Mouse (Mus musculus) heart, postnatal 25 days (tissue): ENCODE measurements around the gene Tspan10. TPM values are rescaled to one million over a fixed set of nuclear protein-coding genes. Genes with fewer than 3 reads are reported as not detected.
"Not testable (repeated sequence)": the region's sequence is repeated elsewhere in the genome, so short reads cannot be mapped to it uniquely, and the experiment has no call there.

Experiments used
- DNase-seq: peaks from one replicate; pipeline ENCODE4 v3.0.0; 2022; ENCODE audit warnings: low spot score
- intact Hi-C: fragments of 180-260 bp; cut with DNase I; formaldehyde crosslinking; loops from one replicate; pipeline ENCODE4 v1.15.1; 2025
- total RNA-seq, 2 experiments: library from RNA; stranded (reverse); gene quantifications; 2 replicates each; pipeline ENCODE4 v1.2.3; 2021

Tspan10 gene
- 1 to 10 TPM; 1.4 to 1.6 TPM for total RNA-seq

DNA sequence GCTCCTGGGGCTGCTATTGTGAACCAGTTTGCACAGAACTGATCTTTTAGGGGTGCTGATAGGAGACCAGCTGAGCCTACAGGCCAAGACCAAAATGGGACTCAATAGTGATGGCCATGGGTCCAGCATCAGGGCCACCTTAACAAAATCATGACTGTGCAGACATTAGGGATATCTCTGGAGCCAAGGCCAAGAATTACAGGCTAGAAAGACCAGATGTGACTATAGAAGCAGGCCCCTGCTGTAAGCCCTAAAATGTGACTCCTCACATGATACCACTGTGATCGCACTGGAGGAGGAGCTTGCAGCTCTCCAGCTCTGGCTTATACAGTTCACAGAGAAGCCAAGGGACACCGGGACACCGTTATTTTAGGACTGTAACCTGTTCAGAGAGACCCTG, at the start of gene Tspan10:
Tspan10 (plus strand) TSS at position 301 of the 400 bp plus-strand sequence.
- no peak for DNase-seq
- intact Hi-C loops, result no loop called here

DNA sequence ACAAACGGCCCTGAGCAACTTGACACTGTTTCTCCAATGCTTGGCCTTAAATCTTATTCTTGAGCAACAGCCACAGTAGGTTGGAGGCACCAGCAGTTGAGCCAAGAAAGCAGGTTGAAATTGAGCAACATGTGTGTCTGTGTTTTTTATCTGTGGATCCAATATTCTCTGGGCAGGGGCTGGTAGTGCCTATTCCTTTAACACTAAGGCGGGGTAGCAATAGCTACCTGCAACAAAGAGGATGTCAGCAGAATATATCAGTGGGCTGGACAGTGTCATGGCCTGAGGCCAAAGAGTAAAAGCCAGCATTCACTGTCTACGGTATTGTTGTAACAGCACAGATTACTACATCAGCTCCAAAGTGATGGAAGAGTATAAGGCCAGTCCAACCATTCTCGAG, 46.8 kb upstream of the Tspan10 start:
- DNase-seq, result no peak
- intact Hi-C loops, result no loop called here

- intact Hi-C loops, result no loop called here
- DNase-seq, result no peak
Measured at GRCm38 (mm10) chr11:120397602-120398001, 44.8 kb upstream of the Tspan10 start.

DNA sequence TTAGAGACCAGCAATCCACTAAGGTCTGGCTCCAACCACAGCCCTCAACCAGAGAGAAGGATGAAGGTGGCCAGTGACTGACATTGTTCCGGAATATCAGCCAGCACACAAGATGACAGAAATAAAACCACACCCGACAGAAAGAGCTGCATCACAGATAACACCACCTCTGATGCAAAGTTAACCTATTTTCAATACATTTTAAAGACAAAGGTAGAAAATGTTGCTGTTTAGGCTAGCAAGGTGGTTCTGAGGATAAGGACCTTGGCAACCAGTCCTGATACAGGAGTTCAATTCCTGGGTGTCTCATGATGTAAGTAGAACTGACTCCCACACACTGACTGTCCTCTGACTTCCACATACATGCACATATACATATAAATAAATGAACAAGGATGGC, 43.1 kb upstream of the Tspan10 start:
- intact Hi-C loops, result no loop called here
- no peak for DNase-seq

DNA sequence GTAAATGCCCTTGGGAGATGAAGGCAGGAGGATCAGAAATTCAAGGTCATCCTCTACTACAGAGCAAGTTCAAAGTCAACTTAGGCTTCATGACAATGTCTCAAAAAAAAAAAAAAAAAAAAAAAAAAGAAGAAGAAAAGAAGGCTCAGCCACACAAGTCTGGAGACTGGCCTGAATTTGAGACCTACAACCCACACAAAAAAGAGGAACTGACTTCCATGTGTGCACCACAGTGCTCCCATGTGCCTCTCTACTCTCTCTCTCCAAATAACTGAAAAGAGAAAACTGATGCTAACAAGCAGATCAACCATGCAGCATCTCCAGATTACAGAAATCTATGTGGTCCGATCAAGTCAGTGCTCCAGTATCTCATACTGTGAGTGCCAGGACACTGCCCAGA, 37.6 kb upstream of the Tspan10 start:
- intact Hi-C loops, result no loop called here
- DNase-seq, result no peak

DNA sequence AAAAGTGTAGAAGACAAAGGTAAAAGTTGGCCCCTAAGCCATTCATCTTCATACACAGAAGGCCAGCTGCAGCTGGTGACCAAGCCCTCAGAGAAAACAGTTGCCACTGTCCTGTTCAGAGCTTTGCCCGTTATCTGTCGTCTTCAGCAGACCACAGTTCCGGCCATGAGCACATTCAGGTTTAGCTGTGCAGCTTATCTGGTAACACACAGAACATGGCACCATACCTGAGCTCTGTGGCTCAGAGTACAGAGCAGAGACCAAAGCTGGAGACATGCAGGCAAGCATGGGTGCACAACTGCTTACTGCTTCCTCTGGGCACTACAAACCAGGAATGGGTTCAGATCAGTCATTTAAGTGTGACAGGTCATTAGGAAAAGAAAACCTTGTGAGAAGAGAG, 36.6 kb upstream of the Tspan10 start:
- intact Hi-C loops, result no loop called here
- DNase-seq, result no peak

DNA sequence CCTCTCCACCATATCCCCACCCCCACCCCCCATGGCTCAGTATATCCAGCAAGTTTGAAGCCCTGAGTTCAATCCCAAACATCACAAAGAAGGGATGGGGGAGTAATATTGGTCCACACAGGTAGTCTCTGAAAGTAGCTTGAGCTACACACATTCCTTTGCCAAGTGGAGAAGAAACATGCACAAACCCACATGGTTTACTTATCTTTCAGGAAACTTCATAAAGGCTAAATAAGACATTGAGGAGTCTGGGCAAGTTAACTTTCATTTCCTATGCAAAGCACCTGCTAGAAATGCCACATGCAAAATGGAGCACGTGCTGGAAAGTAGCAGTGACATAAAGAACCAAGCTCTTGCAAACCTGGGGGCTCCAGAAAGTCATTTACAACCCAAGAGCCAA, 36.0 kb upstream of the Tspan10 start:
- DNase-seq, result no peak
- intact Hi-C loops, result no loop called here

GRCm38 (mm10) chr11:120413621-120414020, 28.8 kb upstream of the Tspan10 start:
- intact Hi-C loops, DNase-seq: not testable (repeated sequence)

DNA sequence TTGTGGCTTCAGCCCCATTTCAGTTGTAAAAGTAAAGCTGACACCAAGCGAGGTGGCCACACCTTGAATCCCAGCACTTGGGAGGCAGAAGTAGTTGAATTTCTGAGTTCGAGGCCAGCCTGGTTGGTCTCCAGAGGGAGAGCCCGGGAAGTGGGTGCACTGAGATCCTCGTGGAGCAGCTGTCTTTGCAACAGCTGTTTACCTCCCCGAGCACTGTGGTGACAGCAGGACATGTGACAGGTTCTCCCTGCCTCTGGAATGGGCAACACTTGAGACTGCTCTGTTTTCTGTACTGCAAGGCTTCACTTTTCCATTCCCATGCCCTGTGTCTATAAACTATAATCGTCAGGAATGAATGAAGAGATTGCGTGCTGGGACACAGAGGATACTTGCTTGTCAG, 24.6 kb upstream of the Tspan10 start:
- intact Hi-C loops, result no loop called here
- DNase-seq, result no peak

GRCm38 (mm10) chr11:120418592-120418991, 23.9 kb upstream of the Tspan10 start:
- no peak for DNase-seq
- intact Hi-C loops, result no loop called here

GRCm38 (mm10) chr11:120422651-120423568, 19.5 kb upstream of the Tspan10 start:
- DNase-seq, result no peak

DNA sequence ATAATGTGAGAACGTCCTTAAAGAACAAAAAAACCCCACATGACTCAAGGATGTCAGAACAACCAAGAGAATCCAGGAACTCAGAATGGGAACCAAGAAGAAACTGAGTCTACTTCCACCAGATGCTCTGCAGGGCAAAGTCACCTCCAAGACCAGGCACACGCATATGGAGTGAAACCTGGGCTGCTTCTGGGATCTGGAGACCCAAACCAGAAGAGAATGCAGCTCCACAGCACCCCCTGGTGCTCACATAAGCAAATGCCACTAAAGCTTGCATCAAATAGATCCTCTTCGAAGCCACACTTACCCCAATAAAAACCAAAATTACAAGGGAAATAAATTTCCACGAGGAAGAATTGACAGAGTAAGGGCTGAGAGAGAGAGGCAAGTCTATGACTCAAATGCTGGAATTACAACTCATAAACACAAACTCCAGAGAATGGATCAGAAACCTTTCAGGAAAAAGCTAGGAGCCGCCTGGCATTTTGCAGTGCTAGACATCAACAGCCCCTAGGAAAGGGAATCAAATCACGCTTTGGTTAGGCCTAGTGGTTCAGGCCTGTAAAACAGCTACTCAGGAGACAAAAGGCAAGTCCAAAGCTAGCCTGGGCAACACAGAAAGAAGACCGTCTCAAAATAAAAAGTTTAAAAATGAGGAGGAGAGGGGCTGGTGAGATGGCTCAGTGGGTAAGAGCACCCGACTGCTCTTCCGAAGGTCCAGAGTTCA, 18.7 kb upstream of the Tspan10 start:
- intact Hi-C loops, result loop anchor here (5.0 kb wide), 3 partner anchors 46 to 311 kb away; partner anchors contain the start of gene Faap100
- no peak for DNase-seq

More at GRCm38 (mm10) chr11:120422651-120423568, 19.5 kb upstream of the Tspan10 start:
- intact Hi-C loops, result loop anchor here (5.0 kb wide), 3 partner anchors 46 to 311 kb away; partner anchors contain the start of gene Faap100

GRCm38 (mm10) chr11:120426727-120427126, 15.7 kb upstream of the Tspan10 start:
- no peak for DNase-seq
- intact Hi-C loops, result no loop called here

DNA sequence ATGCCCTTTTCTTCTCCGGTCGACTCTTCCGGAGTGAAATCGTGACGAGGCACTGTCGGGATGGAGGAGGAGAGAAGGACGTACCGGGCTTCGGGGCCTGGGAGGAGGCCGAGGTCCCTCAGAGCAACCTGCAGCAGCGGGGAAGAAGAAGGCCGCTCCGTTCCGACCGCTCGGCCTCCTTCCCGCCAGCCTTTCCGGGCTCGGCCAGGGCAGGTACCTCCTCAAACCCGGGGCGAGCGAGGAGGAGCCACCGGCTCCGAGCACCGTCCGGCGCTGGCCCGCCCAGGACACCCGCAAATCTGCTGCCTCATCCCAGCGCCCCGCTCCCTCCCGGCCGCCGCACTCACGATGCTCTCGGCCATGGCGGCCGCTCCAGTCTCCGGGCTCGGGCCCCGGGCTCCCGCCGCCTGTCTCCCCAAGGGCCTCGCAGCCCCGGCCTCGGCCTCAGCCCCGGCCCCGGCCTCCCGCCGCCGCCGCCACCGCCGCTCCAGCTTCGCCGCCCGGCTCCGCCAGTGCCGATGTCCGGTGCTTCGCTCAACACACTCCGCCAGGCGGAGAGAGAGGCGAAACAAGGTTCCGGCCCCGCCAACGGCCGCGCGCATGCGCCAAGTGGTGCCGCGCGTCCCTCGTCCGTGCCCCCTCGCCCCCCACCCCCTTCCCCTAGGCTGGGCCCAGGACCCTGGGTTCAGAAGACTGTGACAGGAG, 5.1 kb upstream of the Tspan10 start, which contains the start of gene Nploc4:
Nploc4 (minus strand) TSS at position 557 of the 705 bp plus-strand sequence.
- intact Hi-C loops, result no loop called here
- DNase-seq, result peak; percentile 69

- intact Hi-C loops, result no loop called here
- DNase-seq, result no peak
Measured at GRCm38 (mm10) chr11:120437857-120438385, 4.5 kb upstream of the Tspan10 start.

GRCm38 (mm10) chr11:120442765-120443280, 379 bp downstream of the Tspan10 start:
- intact Hi-C loops, result no loop called here
- DNase-seq, result no peak

GRCm38 (mm10) chr11:120444106-120444505, 1.7 kb downstream of the Tspan10 start:
- intact Hi-C loops, result no loop called here
- DNase-seq, result no peak

DNA sequence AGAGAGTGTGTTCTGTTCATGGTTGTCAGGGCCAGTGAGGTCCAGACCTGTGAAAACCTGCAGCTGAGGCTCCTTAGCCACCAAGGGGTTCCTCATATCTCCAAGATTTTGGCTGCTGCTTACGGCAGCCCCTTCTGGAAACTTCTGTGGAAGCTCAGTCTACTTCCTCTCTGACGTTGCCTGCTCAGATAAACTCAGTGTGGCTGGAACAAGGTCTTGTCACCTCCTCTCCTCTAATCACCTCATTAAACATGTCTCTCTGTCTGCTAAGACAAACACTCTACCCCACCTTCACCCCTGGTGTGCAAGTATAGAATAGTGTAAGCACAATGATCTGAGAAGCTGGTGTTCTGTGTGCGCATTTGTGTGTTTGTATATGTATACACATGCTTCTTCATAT, 3.0 kb downstream of the Tspan10 start:
- DNase-seq, result no peak
- intact Hi-C loops, result no loop called here

- intact Hi-C loops, result no loop called here
- DNase-seq, result no peak
Measured at GRCm38 (mm10) chr11:120447179-120447578, 4.7 kb downstream of the Tspan10 start.

- no peak for DNase-seq
- intact Hi-C loops, result no loop called here
Measured at GRCm38 (mm10) chr11:120452246-120452645, 9.8 kb downstream of the Tspan10 start.
